Mouse (Mus musculus): Measurements from ENCODE around the gene Hist1h2be.
"Not testable (repeated sequence)": the region's sequence is repeated elsewhere in the genome, so short reads cannot be mapped to it uniquely, and the experiment has no call there.

DNA sequence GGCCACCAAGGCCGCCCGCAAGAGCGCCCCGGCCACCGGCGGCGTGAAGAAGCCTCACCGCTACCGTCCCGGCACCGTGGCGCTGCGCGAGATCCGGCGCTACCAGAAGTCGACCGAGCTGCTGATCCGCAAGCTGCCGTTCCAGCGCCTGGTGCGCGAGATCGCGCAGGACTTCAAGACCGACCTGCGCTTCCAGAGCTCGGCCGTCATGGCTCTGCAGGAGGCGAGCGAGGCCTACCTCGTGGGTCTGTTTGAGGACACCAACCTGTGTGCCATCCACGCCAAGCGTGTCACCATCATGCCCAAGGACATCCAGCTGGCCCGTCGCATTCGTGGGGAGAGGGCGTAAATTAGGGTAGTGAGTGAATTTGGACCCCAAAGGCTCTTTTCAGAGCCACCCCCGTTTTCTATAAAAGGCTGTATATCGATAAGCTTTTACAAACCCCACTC is 45.0 kb downstream of the Hist1h2be start:
- TF ChIP-seq CTCF (IDR thresholded peaks at IDR 0.05; ENCODE audit: borderline replicate concordance, insufficient read depth, low read depth, low read length); POLR2A (IDR thresholded peaks at IDR 0.05; ENCODE audit: borderline replicate concordance, insufficient read depth, low read length): not testable (repeated sequence)

Measured in cerebellum, adult 2 months (tissue).